Mouse (Mus musculus): ENCODE measurements around the gene Gm4141.
"Not testable (repeated sequence)": the region's sequence is repeated elsewhere in the genome, so short reads cannot be mapped to it uniquely, and the experiment has no call there.

Gm4141 gene

DNA sequence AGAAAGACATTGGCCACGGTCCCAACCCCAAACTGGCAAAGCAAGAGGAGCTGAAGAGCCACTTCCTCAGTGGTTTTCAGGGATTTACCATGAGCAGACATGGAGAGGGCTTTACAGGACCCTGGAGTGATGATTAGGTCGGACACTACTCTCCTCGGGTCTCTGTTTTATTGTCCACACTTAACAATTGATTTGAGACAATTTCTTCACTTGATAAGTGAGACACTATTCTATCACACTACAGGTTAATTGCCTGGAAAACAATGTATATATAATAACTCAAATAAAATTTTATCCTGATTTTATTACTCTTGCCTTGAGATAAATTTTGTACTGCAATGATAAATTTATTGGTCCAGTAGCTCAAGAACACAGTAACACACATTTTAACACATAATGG lies at the start of gene Gm4141:
Gene Gm4141, minus strand, starts transcription at position 101 of the 400 bp plus-strand sequence.
- DNase-seq, result not testable (repeated sequence)

DNA sequence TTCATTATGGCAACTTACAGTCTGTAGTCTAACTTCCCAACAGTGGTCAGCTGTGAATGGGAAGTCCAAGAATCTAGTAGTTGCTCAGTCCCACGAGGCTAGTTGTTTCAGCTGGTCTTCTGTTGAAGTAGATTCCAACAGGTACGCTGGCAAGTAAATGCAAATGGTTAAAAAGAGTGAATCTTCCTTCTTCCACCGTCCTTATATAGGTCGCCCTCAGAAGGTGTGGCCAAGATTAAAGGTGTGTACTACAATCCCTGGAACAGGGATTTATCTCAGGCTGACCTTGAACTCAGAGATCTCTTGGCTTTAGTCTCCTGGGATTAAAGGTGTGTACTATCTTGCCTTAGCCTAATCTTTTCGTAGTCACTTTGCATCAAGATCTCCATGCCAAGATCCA lies 22.9 kb upstream of the Gm4141 start, which contains the start of gene Gm4513:
Gene Gm4513, minus strand, starts transcription at position 101 of the 400 bp plus-strand sequence.
- DNase-seq, result not testable (repeated sequence)

DNA sequence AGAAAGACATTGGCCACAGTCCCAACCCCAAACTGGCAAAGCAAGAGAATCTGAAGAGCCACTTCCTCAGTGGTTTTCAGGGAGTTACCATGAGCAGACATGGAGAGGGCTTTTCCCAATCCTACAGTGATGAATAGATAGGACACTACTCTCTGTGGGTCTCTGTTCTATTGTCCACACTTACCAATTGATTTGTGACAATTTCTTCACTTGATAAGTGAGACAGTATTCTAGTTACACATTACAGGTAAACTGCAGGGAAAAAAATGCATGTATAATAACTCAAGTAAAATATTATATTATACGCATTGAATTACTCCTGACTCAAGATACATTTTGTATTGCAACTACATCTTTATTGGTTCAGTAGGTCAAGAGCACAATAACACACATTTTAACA lies 30.4 kb downstream of the Gm4141 start, which contains the start of gene Gm5726:
Gene Gm5726, minus strand, starts transcription at position 101 of the 400 bp plus-strand sequence.
- DNase-seq, result not testable (repeated sequence)

DNA sequence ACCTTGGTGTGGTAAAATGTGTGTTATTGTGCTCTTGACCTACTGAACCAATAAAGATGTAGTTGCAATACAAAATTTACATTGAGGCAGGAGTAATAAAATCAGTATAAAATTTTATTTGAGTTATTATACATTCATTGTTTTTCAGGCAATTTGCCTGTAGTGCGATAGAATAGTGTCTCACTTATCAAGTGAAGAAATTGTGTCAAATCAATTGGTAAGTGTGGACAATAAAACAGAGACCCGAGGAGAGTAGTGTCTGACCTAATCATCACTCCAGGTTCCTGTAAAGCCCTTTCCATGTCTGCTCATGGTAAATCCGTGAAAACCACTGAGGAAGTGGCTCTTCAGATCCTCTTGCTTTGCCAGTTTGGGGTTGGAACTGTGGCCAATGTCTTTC lies 42.5 kb downstream of the Gm4141 start, which contains the start of gene Vmn1r104:
Gene Vmn1r104, plus strand, starts transcription at position 301 of the 400 bp plus-strand sequence.
- not testable (repeated sequence) for DNase-seq

Measured in cerebellum, adult 11 months (tissue).